In genomic region chr2:25591863-25592262, GRCm38 (mm10) we compare ENCODE assay signal across 9 mouse cellular contexts. TPM values are rescaled to one million over a fixed set of nuclear protein-coding genes. Genes with fewer than 3 reads are reported as not detected.
DNase-seq lines count a peak whose midpoint lies in the region; ATAC-seq and TF ChIP-seq lines count a peak whose summit lies in the region.
"Had no signal": no experiment of that assay in that cellular context is flagged by ENCODE, and none has a peak within 500 bp of the region (broad histone marks: within the 10 kb centered on the region; RNA-seq: fewer than 3 reads in every experiment).

No protein-coding gene starts in this region.

- DNase-seq in cerebellum, adult 11 months: peak; percentile 37
- no peak for DNase-seq in cerebellum, adult 11-12 months
- peak; percentile 42 for DNase-seq in liver, adult 2 months (ENCODE audit: extremely low read depth, low read depth, low spot score)
- DNase-seq in cerebellum, postnatal 14 days: peak; percentile 64 to 73
- DNase-seq in heart, embryonic 10.5 days (ENCODE audit: low spot score): no peak
- no peak for DNase-seq in gastrocnemius, postnatal 10 days

- H3K36me3 ChIP-seq in liver, adult 2 months (ENCODE audit: control insufficient read depth, insufficient read depth, low read length): peaks cover 54% of the 10 kb centered on the region
- H3K36me3 ChIP-seq in liver, embryonic 12.5 days: peaks cover 94% of the 10 kb centered on the region
- H3K36me3 ChIP-seq in heart, embryonic 10.5 days: peaks cover 93% of the 10 kb centered on the region

- H3K79me2 ChIP-seq in liver, adult 2 months (ENCODE audit: control insufficient read depth, insufficient read depth, low read length): no peaks in the 10 kb centered on the region

- no peak overlapping the region for H3K4me2 ChIP-seq in liver, embryonic 12.5 days
- H3K4me2 ChIP-seq: liver, embryonic 15.5 days had no signal

- 84% methylated on average over 2 of the region's 2 CpGs for WGBS in liver, adult 2 months
- WGBS in liver, embryonic 12.5 days (ENCODE audit: insufficient replicate concordance): 63% methylated on average over 2 of the region's 2 CpGs
- WGBS in heart, embryonic 10.5 days: 82% methylated on average over 2 of the region's 2 CpGs

- no peaks in the 10 kb centered on the region for H3K4me1 ChIP-seq in liver, adult 2 months (ENCODE audit: control insufficient read depth, insufficient read depth, low read length)
- no peaks in the 10 kb centered on the region for H3K4me1 ChIP-seq in liver, embryonic 12.5 days
- peaks cover 8% of the 10 kb centered on the region for H3K4me1 ChIP-seq in heart, embryonic 10.5 days
- H3K4me1 ChIP-seq: liver, embryonic 15.5 days had no signal

- no peak overlapping the region for H3K4me3 ChIP-seq in liver, adult 2 months (ENCODE audit: insufficient read depth, low read depth, low read length)
- H3K4me3 ChIP-seq in liver, embryonic 12.5 days: no peak overlapping the region
- no peak overlapping the region for H3K4me3 ChIP-seq in heart, embryonic 10.5 days
- H3K4me3 ChIP-seq: liver, embryonic 15.5 days had no signal

- no peaks in the 10 kb centered on the region for H3K9me3 ChIP-seq in liver, embryonic 12.5 days (replicated peaks)
- H3K9me3 ChIP-seq in heart, embryonic 10.5 days: no peaks in the 10 kb centered on the region
- H3K9me3 ChIP-seq: liver, embryonic 15.5 days had no signal

- TF ChIP-seq POLR2A in liver, adult 2 months (IDR thresholded peaks at IDR 0.05; ENCODE audit: extremely low read depth, insufficient read depth, low read length): no peak

- H3K9ac ChIP-seq in liver, adult 2 months (ENCODE audit: low read depth, low read length): no peak overlapping the region
- H3K9ac ChIP-seq in liver, embryonic 12.5 days: no peak overlapping the region
- H3K9ac ChIP-seq: liver, embryonic 15.5 days had no signal

- no peak for ATAC-seq in liver, embryonic 12.5 days
- ATAC-seq in megakaryocyte, adult 5-6 weeks (ENCODE audit: poor library complexity, severe bottlenecking): 0 out of 2 replicates have a peak, but pooled peaks have one; percentile 51

- no peaks in the 10 kb centered on the region for H3K27me3 ChIP-seq in liver, adult 2 months (ENCODE audit: control insufficient read depth, insufficient read depth, low read length)
- no peaks in the 10 kb centered on the region for H3K27me3 ChIP-seq in liver, embryonic 12.5 days (replicated peaks)
- no peaks in the 10 kb centered on the region for H3K27me3 ChIP-seq in heart, embryonic 10.5 days (ENCODE audit: insufficient read depth, poor library complexity, severe bottlenecking)
- H3K27me3 ChIP-seq: liver, embryonic 15.5 days had no signal

- TF ChIP-seq CTCF in liver, adult 2 months (IDR thresholded peaks at IDR 0.05; ENCODE audit: low read depth, low read length): peak; percentile 60

- no peak overlapping the region for H3K27ac ChIP-seq in liver, adult 2 months (replicated peaks; ENCODE audit: insufficient read depth, low read depth, low read length)
- no peak overlapping the region for H3K27ac ChIP-seq in liver, embryonic 12.5 days
- no peak overlapping the region for H3K27ac ChIP-seq in heart, embryonic 10.5 days
- H3K27ac ChIP-seq: liver, embryonic 15.5 days had no signal

RNA-seq across cellular contexts. Expression of gene Ajm1, which starts 10.3 kb away (rescaled TPM):
- not detected in 2 replicates for total RNA-seq in liver, adult 2 months (2014; rRNA removed)
- 0.06 and 0.07 TPM in 2 replicates for polyA plus RNA-seq in liver, adult 2 months (2012; rRNA removed)
- not detected in 2 replicates for polyA plus RNA-seq in liver, embryonic 12.5 days (2016; fragmentation: Nextera tagmentation; extraction: Ambion mirVana)
- total RNA-seq in megakaryocyte, adult 5-6 weeks (2015): not detected in 2 replicates
- total RNA-seq in megakaryocyte, adult 5-6 weeks (2017): not detected in 2 replicates
- 0.08 TPM in 1 of 2 replicates, not detected in the other for polyA plus RNA-seq in heart, embryonic 10.5 days (2016; fragmentation: Nextera tagmentation; extraction: Ambion mirVana)
- total RNA-seq in gastrocnemius, postnatal 10 days (2021): under 1 TPM; 0.14 to 0.38 TPM
- polyA plus RNA-seq: liver, embryonic 15.5 days had no signal

RNA-seq across cellular contexts. Expression of gene Rabl6, which starts 16.5 kb away (rescaled TPM):
- total RNA-seq in liver, adult 2 months (2014; rRNA removed): 11.7 and 15.4 TPM in 2 replicates
- 20.6 and 29.6 TPM in 2 replicates for polyA plus RNA-seq in liver, adult 2 months (2012; rRNA removed)
- polyA plus RNA-seq in liver, embryonic 12.5 days (2016; fragmentation: Nextera tagmentation; extraction: Ambion mirVana): 41.8 and 42.9 TPM in 2 replicates
- 18.3 and 25.7 TPM in 2 replicates for total RNA-seq in megakaryocyte, adult 5-6 weeks (2015)
- total RNA-seq in megakaryocyte, adult 5-6 weeks (2017): 34.0 and 43.0 TPM in 2 replicates
- polyA plus RNA-seq in heart, embryonic 10.5 days (2016; fragmentation: Nextera tagmentation; extraction: Ambion mirVana): 57.9 and 69.6 TPM in 2 replicates
- 10 to 100 TPM; 49.6 to 58.7 TPM for total RNA-seq in gastrocnemius, postnatal 10 days (2021)

RNA-seq across cellular contexts. Expression of gene Phpt1, which starts 16.8 kb away (rescaled TPM):
- total RNA-seq in liver, adult 2 months (2014; rRNA removed): 6.7 and 8.2 TPM in 2 replicates
- polyA plus RNA-seq in liver, adult 2 months (2012; rRNA removed): 38.3 and 39.4 TPM in 2 replicates
- 67.8 and 69.2 TPM in 2 replicates for polyA plus RNA-seq in liver, embryonic 12.5 days (2016; fragmentation: Nextera tagmentation; extraction: Ambion mirVana)
- total RNA-seq in megakaryocyte, adult 5-6 weeks (2015): 12.7 and 15.1 TPM in 2 replicates
- 8.4 and 11.8 TPM in 2 replicates for total RNA-seq in megakaryocyte, adult 5-6 weeks (2017)
- 160 and 170 TPM in 2 replicates for polyA plus RNA-seq in heart, embryonic 10.5 days (2016; fragmentation: Nextera tagmentation; extraction: Ambion mirVana)
- total RNA-seq in gastrocnemius, postnatal 10 days (2021): 10 to 100 TPM; 45.8 to 49.0 TPM

RNA-seq across cellular contexts. Expression of gene Mamdc4, which starts 17.2 kb away (rescaled TPM):
- 7.5 and 7.8 TPM in 2 replicates for total RNA-seq in liver, adult 2 months (2014; rRNA removed)
- polyA plus RNA-seq in liver, adult 2 months (2012; rRNA removed): 1.5 and 2.0 TPM in 2 replicates
- 0.38 and 0.45 TPM in 2 replicates for polyA plus RNA-seq in liver, embryonic 12.5 days (2016; fragmentation: Nextera tagmentation; extraction: Ambion mirVana)
- 0.09 and 2.3 TPM in 2 replicates for total RNA-seq in megakaryocyte, adult 5-6 weeks (2015)
- total RNA-seq in megakaryocyte, adult 5-6 weeks (2017): 0.15 and 5.0 TPM in 2 replicates
- 1.6 and 3.7 TPM in 2 replicates for polyA plus RNA-seq in heart, embryonic 10.5 days (2016; fragmentation: Nextera tagmentation; extraction: Ambion mirVana)
- 1 to 10 TPM; 2.7 to 4.1 TPM for total RNA-seq in gastrocnemius, postnatal 10 days (2021)

RNA-seq across cellular contexts. Expression of gene Ccdc183, which starts 25.6 kb away (rescaled TPM):
- under 0.01 and 0.07 TPM in 2 replicates for total RNA-seq in liver, adult 2 months (2014; rRNA removed)
- 0.06 TPM in 1 of 2 replicates, not detected in the other for polyA plus RNA-seq in liver, adult 2 months (2012; rRNA removed)
- 0.14 and 0.28 TPM in 2 replicates for polyA plus RNA-seq in liver, embryonic 12.5 days (2016; fragmentation: Nextera tagmentation; extraction: Ambion mirVana)
- not detected in 2 replicates for total RNA-seq in megakaryocyte, adult 5-6 weeks (2015)
- not detected in 2 replicates for total RNA-seq in megakaryocyte, adult 5-6 weeks (2017)
- 0.07 and 0.21 TPM in 2 replicates for polyA plus RNA-seq in heart, embryonic 10.5 days (2016; fragmentation: Nextera tagmentation; extraction: Ambion mirVana)
- total RNA-seq in gastrocnemius, postnatal 10 days (2021): not detected

Comparison
In these comparisons a context has a peak if more than half of its experiments do, and no peak if none do; other contexts are left out.
1. DNase-seq: peak in cerebellum, adult 11 months (single experiment), liver, adult 2 months (single experiment) and cerebellum, postnatal 14 days (2 of 2); none in cerebellum, adult 11-12 months (single experiment), heart, embryonic 10.5 days (single experiment) and gastrocnemius, postnatal 10 days (single experiment).